Mouse (Mus musculus) liver, embryonic 11.5 days (tissue): ENCODE measurements around the gene Ugt1a2. TPM values are rescaled to one million over a fixed set of nuclear protein-coding genes. Genes with fewer than 3 reads are reported as not detected.

Experiments
- ATAC-seq: fragments of 200-750 bp; cut with Nextera tagmentation; replicated peaks from 2 replicates; pipeline ENCODE4 v1.8.0; 2017; ENCODE audit warnings: moderate number of reproducible peaks, mild to moderate bottlenecking, moderate TSS enrichment, moderate library complexity; ENCODE audit not compliant: low FRiP score
- DNase-seq: peaks from one replicate; pipeline ENCODE4 v3.0.0-alpha.2; 2017; ENCODE audit warnings: low spot score
- H3K27ac ChIP-seq: fragments of 300-500 bp; sonication (generic); 2 replicates; pipeline ENCODE4 v1.5.1; 2014; ENCODE audit warnings: mild to moderate bottlenecking, low read depth, low read length, control low read depth
- H3K27me3 ChIP-seq: fragments of 300-500 bp; sonication (generic); replicated peaks from 2 replicates; pipeline ENCODE4 v1.6.1; 2014; ENCODE audit warnings: low read length, mixed read lengths; ENCODE audit not compliant: control insufficient read depth, insufficient read depth
- H3K36me3 ChIP-seq: fragments of 300-500 bp; sonication (generic); 2 replicates; pipeline ENCODE4 v1.6.1; 2014; ENCODE audit warnings: mild to moderate bottlenecking, low read length, moderate library complexity, mixed read lengths; ENCODE audit not compliant: control insufficient read depth, insufficient read depth
- H3K4me1 ChIP-seq: fragments of 300-500 bp; sonication (generic); replicated peaks from 2 replicates; pipeline ENCODE4 v1.6.1; 2014; ENCODE audit warnings: low read length, mixed read lengths; ENCODE audit not compliant: control insufficient read depth, insufficient read depth
- H3K4me2 ChIP-seq: fragments of 300-500 bp; sonication (generic); 2 replicates; pipeline ENCODE4 v1.6.1; 2014; ENCODE audit warnings: mild to moderate bottlenecking, control low read depth, moderate library complexity
- H3K4me3 ChIP-seq: fragments of 300-500 bp; sonication (generic); 2 replicates; pipeline ENCODE4 v1.5.1; 2014; ENCODE audit warnings: low read depth, low read length, control low read depth
- H3K9ac ChIP-seq: fragments of 300-500 bp; sonication (generic); 2 replicates; pipeline ENCODE4 v1.6.1; 2014; ENCODE audit warnings: low read depth, low read length, control low read depth
- H3K9me3 ChIP-seq: fragments of 300-500 bp; sonication (generic); 2 replicates; pipeline ENCODE4 v1.6.1; 2016; ENCODE audit warnings: low read length, inconsistent platforms, mixed read lengths; ENCODE audit not compliant: control insufficient read depth
- WGBS: fragments of 180-500 bp; shearing (Covaris S2); extraction: QIAGEN DNeasy Blood & Tissue Kit; methylation state at CpG from one replicate; pipeline ENCODE4 v1.1.7; 2014; 5-methylcytosine and 5-hydroxymethylcytosine counted together
- polyA plus RNA-seq: library from polyadenylated mRNA; unstranded; fragments of >200 nt; fragmentation: Nextera tagmentation; extraction: Ambion mirVana; gene quantifications from 2 replicates; pipeline ENCODE4 v1.2.1, GENCODE M21; 2014

The Ugt1a2 gene
- polyA plus RNA-seq, 1 experiment from 2014 or later, result not detected

DNA sequence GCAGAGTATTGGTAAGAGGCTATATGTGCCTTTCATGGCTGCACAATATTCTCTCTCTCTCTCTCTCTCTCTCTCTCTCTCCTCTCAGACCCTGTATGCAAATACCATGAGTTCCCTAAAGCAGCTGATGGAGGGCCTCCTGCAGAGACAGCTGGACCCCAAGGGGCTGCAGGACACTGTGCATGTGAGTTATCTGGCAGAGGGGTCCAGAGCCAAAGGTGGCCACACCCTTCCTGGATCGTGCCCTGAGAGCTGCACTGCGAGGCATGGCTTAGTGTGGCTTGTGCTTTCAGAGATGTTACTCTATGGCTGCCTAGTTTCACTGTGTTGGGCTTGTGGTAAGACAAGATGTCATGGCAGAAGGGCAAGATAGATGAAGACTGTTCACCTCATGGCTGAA is 47.3 kb downstream of the Ugt1a2 start:
- DNase-seq (no peak), ATAC-seq (no peak)
- Histone ChIP-seq H3K4me3 (no peak overlapping the region), H3K4me1 (no peaks in the 10 kb centered on the region), H3K27me3 (no peaks in the 10 kb centered on the region), H3K9me3 (peaks cover 95% of the 10 kb centered on the region), H3K27ac (no peak overlapping the region), H3K4me2 (no peak overlapping the region), H3K9ac (no peak overlapping the region), H3K36me3 (no peaks in the 10 kb centered on the region)
- 43% methylated on average over 2 of the region's 2 CpGs for WGBS

DNA sequence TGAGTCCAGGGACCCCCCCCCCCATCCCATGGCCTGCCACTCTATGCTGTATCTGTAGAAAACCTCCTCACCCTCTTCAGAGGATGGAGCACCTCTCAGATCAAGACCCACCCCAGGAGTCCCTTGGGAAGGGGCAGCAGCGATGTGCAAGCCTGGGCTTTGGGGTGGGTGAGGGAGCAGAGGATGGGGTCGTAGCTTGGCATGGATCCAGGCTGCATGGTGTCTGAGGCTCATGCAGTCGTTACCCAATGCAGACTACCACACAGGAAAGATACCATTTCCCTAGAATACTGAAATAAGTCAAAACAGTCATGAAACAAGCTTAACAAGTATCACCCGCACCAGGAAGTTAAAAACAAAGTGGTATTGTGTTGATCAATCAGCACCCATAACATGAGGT is 48.3 kb downstream of the Ugt1a2 start:
- Histone ChIP-seq H3K4me2 (no peak overlapping the region), H3K4me3 (no peak overlapping the region), H3K9ac (no peak overlapping the region), H3K9me3 (peaks cover 93% of the 10 kb centered on the region), H3K27me3 (no peaks in the 10 kb centered on the region), H3K27ac (no peak overlapping the region), H3K36me3 (no peaks in the 10 kb centered on the region), H3K4me1 (no peaks in the 10 kb centered on the region)
- 67% methylated on average over 4 of the region's 4 CpGs for WGBS
- ATAC-seq (no peak), DNase-seq (no peak)

DNA sequence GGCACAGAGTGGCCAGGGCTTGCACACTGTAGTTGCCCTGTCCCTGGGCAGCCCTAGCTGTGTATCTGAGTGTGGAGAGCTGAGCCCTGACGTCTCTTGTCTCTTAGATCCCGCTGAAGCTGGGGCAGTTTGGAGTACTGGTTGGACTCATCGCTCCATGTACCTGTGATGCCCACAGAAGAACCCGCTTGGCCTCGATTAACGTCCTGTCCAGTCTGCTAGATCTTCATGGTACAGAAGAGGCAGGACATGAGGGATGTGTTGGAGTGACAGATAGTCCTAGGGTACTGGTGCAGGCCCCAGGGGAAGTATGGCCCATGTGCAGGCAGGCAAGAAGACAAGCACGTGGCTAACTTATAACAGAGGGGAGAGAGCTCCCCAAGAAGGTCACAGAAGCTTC is 49.2 kb downstream of the Ugt1a2 start:
- ATAC-seq, result no peak
- WGBS, result 77% methylated on average over 7 of the region's 7 CpGs
- H3K9me3 ChIP-seq, result peaks cover 86% of the 10 kb centered on the region

DNA sequence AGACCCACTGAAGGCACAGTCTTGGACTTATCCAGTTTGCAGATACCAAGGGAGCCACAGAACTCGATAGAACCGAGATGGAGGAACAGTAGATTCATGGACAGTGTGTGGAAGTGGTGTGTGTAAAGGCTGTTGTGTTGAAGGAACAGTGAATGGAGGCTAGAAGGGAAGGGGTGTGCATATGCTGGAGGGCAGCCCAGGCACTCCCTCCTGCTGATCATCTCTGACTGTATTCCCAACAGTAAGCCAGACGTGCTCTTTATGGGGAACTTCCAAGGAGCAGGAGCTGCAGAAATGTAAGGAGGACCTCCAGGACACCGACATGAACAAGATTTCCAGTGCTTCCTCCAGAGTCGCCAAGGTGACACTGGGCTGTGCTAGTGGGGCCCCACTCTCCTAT is 49.6 kb downstream of the Ugt1a2 start:
- Histone ChIP-seq H3K4me3 (no peak overlapping the region), H3K27me3 (no peaks in the 10 kb centered on the region), H3K4me2 (no peak overlapping the region), H3K4me1 (no peaks in the 10 kb centered on the region), H3K9me3 (peaks cover 86% of the 10 kb centered on the region), H3K36me3 (no peaks in the 10 kb centered on the region), H3K9ac (no peak overlapping the region), H3K27ac (no peak overlapping the region)
- DNase-seq, result no peak
- no peak for ATAC-seq
- 77% methylated on average over 5 of the region's 5 CpGs for WGBS

More for the DNA sequence above, 49.2 kb downstream of the Ugt1a2 start:
- no peak overlapping the region for H3K9ac ChIP-seq
- H3K27ac ChIP-seq, result no peak overlapping the region
- H3K4me2 ChIP-seq, result no peak overlapping the region
- no peak for DNase-seq
- H3K4me3 ChIP-seq, result no peak overlapping the region
- no peaks in the 10 kb centered on the region for H3K27me3 ChIP-seq
- no peaks in the 10 kb centered on the region for H3K36me3 ChIP-seq
- no peaks in the 10 kb centered on the region for H3K4me1 ChIP-seq

DNA sequence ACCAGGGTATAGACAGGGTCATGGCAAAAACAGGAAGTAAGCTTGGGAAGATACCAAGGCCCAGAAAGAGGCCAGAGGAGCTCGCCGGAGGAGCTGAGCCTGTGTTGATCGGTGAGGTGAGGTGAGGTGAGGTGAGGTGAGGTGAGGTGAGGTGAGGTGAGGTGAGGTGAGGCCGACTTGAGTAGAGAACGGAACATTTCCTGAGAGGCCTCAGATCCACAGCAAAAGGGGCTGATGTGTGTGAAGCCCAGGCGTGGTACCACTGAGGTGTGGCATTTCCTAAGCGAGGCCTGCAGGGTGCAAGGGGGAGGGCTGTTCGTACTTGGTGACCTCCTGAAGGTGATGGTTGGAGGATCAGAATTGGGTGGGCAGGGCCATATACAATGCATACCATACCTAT is 52.7 kb downstream of the Ugt1a2 start:
- H3K36me3 ChIP-seq, result no peaks in the 10 kb centered on the region
- H3K27me3 ChIP-seq, result no peaks in the 10 kb centered on the region
- no peaks in the 10 kb centered on the region for H3K4me1 ChIP-seq
- H3K4me2 ChIP-seq, result no peak overlapping the region
- 69% methylated on average over 8 of the region's 8 CpGs for WGBS
- DNase-seq (no peak), ATAC-seq (no peak)
- H3K9ac ChIP-seq, result no peak overlapping the region
- H3K4me3 ChIP-seq, result no peak overlapping the region
- no peak overlapping the region for H3K27ac ChIP-seq
- peaks cover 80% of the 10 kb centered on the region for H3K9me3 ChIP-seq

DNA sequence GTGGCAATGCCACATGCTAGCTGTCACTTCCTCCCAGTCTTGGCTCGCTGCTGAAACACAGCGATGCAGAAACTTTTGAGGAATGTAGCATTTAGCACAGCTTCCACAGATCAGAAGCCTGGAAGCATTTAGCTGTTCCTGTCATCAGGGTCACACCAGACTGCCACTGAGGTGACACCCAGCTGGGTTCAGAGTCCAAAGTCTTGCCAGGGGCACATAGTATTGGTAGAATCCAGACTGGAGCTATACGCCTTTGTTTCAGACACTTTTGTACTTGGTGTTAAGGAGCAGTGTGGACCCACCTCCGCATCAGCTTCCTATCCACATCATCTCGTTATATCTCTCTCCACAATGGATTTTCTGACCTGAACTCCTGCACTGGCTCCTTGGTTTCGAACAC is 53.1 kb downstream of the Ugt1a2 start:
- Histone ChIP-seq H3K4me2 (no peak overlapping the region), H3K9me3 (peaks cover 76% of the 10 kb centered on the region), H3K36me3 (no peaks in the 10 kb centered on the region), H3K27me3 (no peaks in the 10 kb centered on the region), H3K27ac (no peak overlapping the region), H3K4me1 (no peaks in the 10 kb centered on the region), H3K4me3 (no peak overlapping the region), H3K9ac (no peak overlapping the region)
- no peak for DNase-seq
- 69% methylated on average over 6 of the region's 6 CpGs for WGBS
- ATAC-seq, result no peak

DNA sequence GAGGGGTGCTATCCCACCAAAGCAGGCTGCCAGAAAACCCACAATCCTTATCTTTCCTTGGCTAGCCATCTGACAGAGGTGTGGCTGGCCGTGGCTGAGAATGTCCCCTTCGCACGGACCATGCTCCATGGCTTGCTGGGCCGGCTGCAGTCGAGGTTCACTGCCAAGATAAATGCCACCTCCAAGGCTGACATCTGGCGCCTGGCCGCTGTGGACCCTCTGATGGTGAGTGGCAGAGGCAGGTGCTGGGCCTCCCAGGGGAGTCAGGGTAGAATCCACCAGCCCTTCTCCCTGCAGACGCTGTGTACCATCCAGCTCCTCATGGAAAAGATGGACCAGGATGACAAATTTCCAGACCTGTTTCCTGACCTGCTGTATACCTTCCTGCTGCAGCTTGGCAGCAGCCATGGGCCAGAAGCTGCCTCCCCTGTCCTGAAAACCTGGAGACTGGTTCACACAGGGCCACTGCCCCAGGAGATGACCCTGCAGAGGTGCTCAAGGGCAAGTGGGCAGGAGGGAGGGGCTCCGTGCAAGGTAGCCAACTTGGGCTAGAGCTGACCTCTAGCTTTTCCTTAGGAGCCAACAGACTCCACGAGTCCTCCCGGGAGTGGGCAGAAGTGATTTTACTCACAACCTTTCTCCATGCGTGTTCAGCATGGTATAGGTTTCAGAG is 54.5 kb downstream of the Ugt1a2 start:
- Histone ChIP-seq H3K27me3 (no peaks in the 10 kb centered on the region), H3K9me3 (peaks cover 62% of the 10 kb centered on the region), H3K27ac (no peak overlapping the region), H3K4me3 (no peak overlapping the region), H3K4me2 (no peak overlapping the region), H3K9ac (no peak overlapping the region), H3K4me1 (peaks cover 8% of the 10 kb centered on the region), H3K36me3 (no peaks in the 10 kb centered on the region)
- ATAC-seq (no peak), DNase-seq (no peak)
- 79% methylated on average over 12 of the region's 12 CpGs for WGBS

DNA sequence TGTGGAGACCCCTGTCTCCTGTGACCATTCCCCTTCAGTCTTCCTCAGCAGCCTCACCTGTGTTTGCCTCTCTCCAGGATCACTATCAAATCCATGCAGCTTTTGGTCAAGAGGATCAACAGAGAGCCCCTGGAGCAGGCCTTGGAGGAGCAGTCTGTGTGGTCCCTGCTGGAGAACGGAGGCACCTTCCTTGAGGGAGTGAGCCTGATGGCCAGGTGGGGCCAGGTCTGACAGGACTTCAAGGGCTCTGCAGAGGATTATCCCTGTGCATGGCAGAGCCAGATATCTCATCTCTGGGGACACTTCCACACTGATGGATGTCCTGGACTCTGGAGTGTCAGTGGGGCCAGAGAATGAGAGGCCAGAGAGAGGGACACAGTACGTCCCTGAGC is 55.1 kb downstream of the Ugt1a2 start:
- no peak for DNase-seq
- H3K9me3 ChIP-seq, result peaks cover 57% of the 10 kb centered on the region
- no peak overlapping the region for H3K4me3 ChIP-seq
- no peak overlapping the region for H3K27ac ChIP-seq
- H3K9ac ChIP-seq, result no peak overlapping the region
- peaks cover under 1% of the 10 kb centered on the region; the same call in 1 of the 2 replicates for H3K36me3 ChIP-seq
- WGBS, result 63% methylated on average over 2 of the region's 2 CpGs
- ATAC-seq, result no peak
- no peak overlapping the region for H3K4me2 ChIP-seq
- peaks cover 14% of the 10 kb centered on the region for H3K4me1 ChIP-seq
- no peaks in the 10 kb centered on the region for H3K27me3 ChIP-seq

DNA sequence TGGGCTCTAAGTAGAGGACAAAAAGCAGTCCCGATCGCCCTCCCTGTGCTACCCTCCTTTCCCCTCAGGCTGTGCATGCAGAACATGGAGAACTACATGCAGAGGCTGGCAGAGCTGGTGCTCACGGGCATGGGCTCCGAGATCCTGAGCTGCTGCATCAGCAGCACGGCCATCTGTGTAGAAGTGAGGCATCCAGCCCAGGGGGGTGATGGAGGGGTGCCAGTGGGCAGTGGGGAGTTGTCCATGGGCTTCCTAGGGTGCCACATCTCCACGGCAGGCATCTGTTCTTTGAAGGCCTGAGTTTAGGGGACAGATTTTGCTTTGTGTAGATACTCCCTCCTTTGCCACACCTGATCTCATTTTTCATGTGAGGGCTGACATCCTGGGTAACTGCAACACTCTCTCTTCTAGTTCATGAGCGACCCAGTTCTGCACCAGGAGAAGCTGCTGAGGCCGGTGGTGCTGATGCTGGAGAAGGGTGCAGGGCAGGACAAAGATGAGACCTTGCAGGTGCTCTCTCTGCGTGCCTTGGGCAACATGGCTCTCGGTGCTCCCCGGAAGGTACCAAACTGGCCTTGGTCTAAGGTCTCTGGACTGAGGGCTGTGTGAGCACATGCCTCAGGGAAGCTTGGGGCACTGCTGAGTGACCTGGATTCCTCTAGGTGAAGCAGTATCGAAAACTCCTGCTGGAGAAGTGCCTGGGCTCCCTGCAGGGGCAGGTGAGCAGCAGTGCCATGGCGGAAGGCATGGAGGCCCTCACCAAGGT is 55.8 kb downstream of the Ugt1a2 start:
- Histone ChIP-seq H3K27me3 (no peaks in the 10 kb centered on the region), H3K4me3 (no peak overlapping the region), H3K9me3 (peaks cover 56% of the 10 kb centered on the region), H3K36me3 (peaks cover 6% of the 10 kb centered on the region), H3K4me1 (peaks cover 21% of the 10 kb centered on the region), H3K4me2 (no peak overlapping the region), H3K9ac (no peak overlapping the region), H3K27ac (no peak overlapping the region)
- DNase-seq (no peak), ATAC-seq (no peak)
- 75% methylated on average over 13 of the region's 13 CpGs for WGBS
